Mouse (Mus musculus) myocyte (in vitro differentiated cells): Measurements from ENCODE around the gene Kif11. TPM values are rescaled to one million over a fixed set of nuclear protein-coding genes. Genes with fewer than 3 reads are reported as not detected.
A peak's percentile ranks its signal among the peaks of the same experiment; 100 is the strongest.

Experiments used
- H3K27me3 ChIP-seq: one replicate; pipeline ENCODE4 v1.6.1; 2011; ENCODE audit not compliant: control insufficient read depth, insufficient read depth, insufficient read length
- H3K36me3 ChIP-seq: one replicate; pipeline ENCODE4 v1.6.1; 2011; ENCODE audit not compliant: control insufficient read depth, insufficient read depth
- H3K4me2 ChIP-seq: one replicate; pipeline ENCODE4 v1.6.1; 2011; ENCODE audit warnings: low read depth, control low read depth
- H3K4me3 ChIP-seq: one replicate; pipeline ENCODE4 v1.5.1; 2011; ENCODE audit warnings: mild to moderate bottlenecking, control low read depth, moderate library complexity
- H3K79me2 ChIP-seq: one replicate; pipeline ENCODE4 v1.6.1; 2011; ENCODE audit not compliant: control insufficient read depth, insufficient read depth
- H3ac ChIP-seq: one replicate; pipeline ENCODE4 v1.6.1; 2011; ENCODE audit not compliant: control insufficient read depth, insufficient read length
- CEBPB ChIP-seq: IDR thresholded peaks from 2 replicates; pipeline ENCODE4 v1.6.1; 2011; ENCODE audit warnings: mild to moderate bottlenecking, moderate library complexity; ENCODE audit not compliant: poor library complexity, insufficient read depth, severe bottlenecking
- E2F4 ChIP-seq: IDR thresholded peaks from one replicate; pipeline ENCODE4 v1.6.1; 2011; ENCODE audit warnings: mild to moderate bottlenecking, control low read depth, moderate library complexity; ENCODE audit not compliant: insufficient read depth
- MAX ChIP-seq: IDR thresholded peaks from one replicate; pipeline ENCODE4 v1.6.1; 2011; ENCODE audit warnings: low read depth, mild to moderate bottlenecking, control low read depth
- MYOD1 ChIP-seq, 3 experiments: IDR thresholded peaks; one replicate each; pipeline ENCODE4 v1.6.1; 2011; ENCODE audit warnings: control low read depth in 2 of 3, low read depth in 2 of 3, mild to moderate bottlenecking in 2 of 3, moderate library complexity in 1 of 3; ENCODE audit not compliant: insufficient read length in 2 of 3, control insufficient read depth in 1 of 3
- MYOG ChIP-seq, 3 experiments: IDR thresholded peaks; one replicate each; pipeline ENCODE4 v1.6.1; 2011; ENCODE audit warnings: control low read depth in 2 of 3, low read depth in 2 of 3, mild to moderate bottlenecking in 2 of 3; ENCODE audit not compliant: insufficient read length in 2 of 3, control insufficient read depth in 1 of 3, insufficient read depth in 1 of 3
- POLR2A ChIP-seq: IDR thresholded peaks from one replicate; pipeline ENCODE4 v1.6.1; 2011; ENCODE audit warnings: low read depth, mild to moderate bottlenecking, control low read depth, moderate library complexity; ENCODE audit not compliant: insufficient read length
- POLR2AphosphoS2 ChIP-seq: IDR thresholded peaks from one replicate; pipeline ENCODE4 v1.6.1; 2011; ENCODE audit warnings: low read depth, control low read depth; ENCODE audit not compliant: insufficient read length
- REST ChIP-seq: IDR thresholded peaks from one replicate; pipeline ENCODE4 v1.6.1; 2011; ENCODE audit warnings: mild to moderate bottlenecking, control low read depth, moderate library complexity; ENCODE audit not compliant: insufficient read depth, insufficient read length
- SRF ChIP-seq: IDR thresholded peaks from one replicate; pipeline ENCODE4 v1.6.1; 2011; ENCODE audit warnings: low read depth; ENCODE audit not compliant: control insufficient read depth, insufficient read length
- TCF12 ChIP-seq: IDR thresholded peaks from one replicate; pipeline ENCODE4 v1.6.1; 2011; ENCODE audit warnings: mild to moderate bottlenecking, control low read depth; ENCODE audit not compliant: poor library complexity, insufficient read depth, severe bottlenecking
- TCF3 ChIP-seq: IDR thresholded peaks from one replicate; pipeline ENCODE4 v1.6.1; 2011; ENCODE audit warnings: low read depth, control low read depth; ENCODE audit not compliant: insufficient read length
- USF1 ChIP-seq: IDR thresholded peaks from one replicate; pipeline ENCODE4 v1.6.1; 2011; ENCODE audit warnings: low read depth, mild to moderate bottlenecking, control low read depth, moderate library complexity
- polyA plus RNA-seq: library from polyadenylated mRNA; unstranded; fragments of >200 nt; fragmentation: generic; extraction: Trizol; gene quantifications from one replicate; pipeline ENCODE4 v1.2.1, GENCODE M21; 2012; ENCODE audit warnings: missing spikeins

The Kif11 gene
- 4.1 TPM for polyA plus RNA-seq

- H3ac ChIP-seq = peak within 1 kb of the TSS; percentile 20
- TF ChIP-seq MAX (no peak), POLR2AphosphoS2 (peak; percentile 88), POLR2A (peak; percentile 92), SRF (peak; percentile 57), USF1 (peak; percentile 52), CEBPB (no peak), E2F4 (peak; percentile 88), MYOG (IDR thresholded peaks at IDR 0.05; ENCODE audit: control insufficient read depth in 1 of 3, insufficient read depth in 1 of 3, insufficient read length in 2 of 3, low read depth in 2 of 3) (peak in 1 of 3 experiments; percentile 3)
- H3K4me3 ChIP-seq = peak within 1 kb of the TSS; percentile 89
- H3K4me2 ChIP-seq = peak within 1 kb of the TSS; percentile 84
- no peaks in the 10 kb centered on the region for H3K36me3 ChIP-seq
- H3K27me3 ChIP-seq = no peaks in the 10 kb centered on the region
- H3K79me2 ChIP-seq = peaks cover 46% of the 10 kb centered on the region
Measured at GRCm38 (mm10) chr19:37375755-37376615, at the start of gene Kif11. Gene Kif11 (plus strand): TSS chr19:37376403.

- H3K4me2 ChIP-seq = no peak overlapping the region
- peaks cover 30% of the 10 kb centered on the region for H3K36me3 ChIP-seq
- no peak overlapping the region for H3K4me3 ChIP-seq
- no peaks in the 10 kb centered on the region for H3K27me3 ChIP-seq
- H3ac ChIP-seq = no peak overlapping the region
- no peak for TF ChIP-seq CEBPB
- TF ChIP-seq E2F4 = no peak
- TF ChIP-seq TCF12 = no peak
- no peak for TF ChIP-seq POLR2AphosphoS2
- no peaks in the 10 kb centered on the region for H3K79me2 ChIP-seq
Measured at GRCm38 (mm10) chr19:37327216-37327615, 49.0 kb upstream of the Kif11 start.

GRCm38 (mm10) chr19:37332726-37333125, 43.5 kb upstream of the Kif11 start:
- Histone ChIP-seq H3K79me2 (peaks cover 6% of the 10 kb centered on the region), H3K4me3 (no peak overlapping the region), H3K27me3 (no peaks in the 10 kb centered on the region), H3K4me2 (no peak overlapping the region), H3ac (no peak overlapping the region), H3K36me3 (peaks cover 19% of the 10 kb centered on the region)
- TF ChIP-seq MAX (no peak), POLR2AphosphoS2 (no peak), TCF12 (no peak), SRF (no peak)

GRCm38 (mm10) chr19:37333357-37333756, 42.8 kb upstream of the Kif11 start:
- Histone ChIP-seq H3K79me2 (peaks cover 6% of the 10 kb centered on the region), H3K27me3 (no peaks in the 10 kb centered on the region), H3K4me2 (no peak overlapping the region), H3K36me3 (peaks cover 15% of the 10 kb centered on the region), H3ac (no peak overlapping the region), H3K4me3 (no peak overlapping the region)
- TF ChIP-seq MYOD1 (IDR thresholded peaks at IDR 0.05; ENCODE audit: control insufficient read depth in 1 of 3, insufficient read length in 2 of 3, low read depth in 2 of 3) = no peak
- no peak for TF ChIP-seq TCF12
- TF ChIP-seq MAX = no peak
- no peak for TF ChIP-seq USF1
- TF ChIP-seq REST = no peak
- no peak for TF ChIP-seq SRF
- no peak for TF ChIP-seq MYOG (IDR thresholded peaks at IDR 0.05; ENCODE audit: control insufficient read depth in 1 of 3, insufficient read depth in 1 of 3, insufficient read length in 2 of 3, low read depth in 2 of 3)
- TF ChIP-seq POLR2AphosphoS2 = no peak
- TF ChIP-seq TCF3 = no peak
- no peak for TF ChIP-seq POLR2A
- no peak for TF ChIP-seq CEBPB
- no peak for TF ChIP-seq E2F4

GRCm38 (mm10) chr19:37335392-37335791, 40.8 kb upstream of the Kif11 start:
- Histone ChIP-seq H3K36me3 (no peaks in the 10 kb centered on the region), H3K79me2 (peaks cover 6% of the 10 kb centered on the region), H3K4me2 (no peak overlapping the region), H3ac (no peak overlapping the region), H3K4me3 (no peak overlapping the region), H3K27me3 (no peaks in the 10 kb centered on the region)
- no peak for TF ChIP-seq REST
- TF ChIP-seq TCF3 = no peak
- no peak for TF ChIP-seq USF1
- no peak for TF ChIP-seq MYOD1 (IDR thresholded peaks at IDR 0.05; ENCODE audit: control insufficient read depth in 1 of 3, insufficient read length in 2 of 3, low read depth in 2 of 3)
- TF ChIP-seq MAX = no peak
- no peak for TF ChIP-seq SRF
